Comparison of ENCODE assay signal across 7 mouse cellular contexts in the genomic region with DNA sequence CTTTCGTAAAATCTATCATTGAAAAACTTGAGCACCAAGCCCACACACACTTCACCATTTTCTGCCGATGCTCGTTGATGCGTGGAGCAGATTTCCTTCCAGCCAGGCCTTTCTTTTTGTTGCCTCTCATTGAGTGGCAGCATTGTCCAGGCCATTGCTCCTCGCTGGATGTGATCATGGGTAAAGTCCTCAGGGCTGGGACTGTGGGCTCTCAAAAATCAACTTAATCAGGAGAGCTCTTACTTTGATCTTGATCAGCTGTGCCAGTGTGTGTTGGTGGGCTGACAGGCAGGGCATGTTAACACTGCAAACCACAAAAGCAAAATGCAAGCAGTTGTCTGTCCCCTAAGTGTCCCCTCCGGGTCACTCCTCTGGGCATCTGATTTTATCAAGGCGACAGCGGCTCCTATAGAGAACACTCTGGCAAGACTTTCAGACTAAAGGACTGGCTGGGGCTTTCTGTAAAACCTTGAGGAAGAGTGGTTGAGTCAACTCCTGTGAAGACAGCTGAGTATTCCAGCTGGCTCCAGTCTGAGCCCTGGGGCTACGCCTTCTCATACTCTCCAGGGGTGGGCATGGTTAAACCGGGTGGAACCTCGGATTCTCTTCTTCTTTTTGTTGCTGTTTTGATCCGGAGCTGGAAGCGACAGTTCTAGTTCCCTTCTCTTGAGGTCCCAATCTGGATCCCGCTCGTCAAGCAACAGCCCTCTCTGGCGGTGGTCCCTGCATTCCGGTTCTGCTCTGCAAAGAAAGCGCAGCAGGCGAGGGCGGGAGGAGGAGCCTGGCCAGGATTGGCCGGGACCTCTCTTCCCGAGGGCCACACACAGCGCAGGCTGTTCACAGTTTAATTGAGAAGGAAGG. TPM values are rescaled to one million over a fixed set of nuclear protein-coding genes. Genes with fewer than 3 reads are reported as not detected.
DNase-seq lines count a peak whose midpoint lies in the region; ATAC-seq and TF ChIP-seq lines count a peak whose summit lies in the region.

No protein-coding gene starts in this region.

- peak; percentile 16 to 36 for DNase-seq in cerebellum, adult 2 months
- DNase-seq in embryonic facial prominence, embryonic 14.5 days (ENCODE audit: low spot score) = peak; percentile 92
- DNase-seq in yolk sac, embryonic 10.5 days (ENCODE audit: low spot score) = peak; percentile 59

- no peaks in the 10 kb centered on the region for H3K4me1 ChIP-seq in cerebellum, adult 2 months (ENCODE audit: control insufficient read depth, insufficient read depth, low read length)
- peaks cover 8% of the 10 kb centered on the region; the same call in 1 of the 2 replicates for H3K4me1 ChIP-seq in embryonic facial prominence, embryonic 14.5 days (ENCODE audit: control insufficient read depth, insufficient read depth, low read length)
- H3K4me1 ChIP-seq in heart, embryonic 12.5 days (replicated peaks) = peaks cover 5% of the 10 kb centered on the region; the same call in 1 of the 2 replicates
- H3K4me1 ChIP-seq in kidney, embryonic 14.5 days (ENCODE audit: control insufficient read depth, insufficient read depth, low read length) = peaks cover 6% of the 10 kb centered on the region; the same call in 1 of the 2 replicates
- H3K4me1 ChIP-seq in liver, embryonic 15.5 days (replicated peaks) = no peaks in the 10 kb centered on the region
- H3K4me1 ChIP-seq in neural tube, embryonic 12.5 days = 0 out of 2 replicates have a peak, but pooled peaks cover 5% of the 10 kb centered on the region

- peak; percentile 94 for ATAC-seq in embryonic facial prominence, embryonic 14.5 days (ENCODE audit: low read depth)
- ATAC-seq in heart, embryonic 12.5 days (ENCODE audit: insufficient number of reproducible peaks, low FRiP score) = peak; percentile 67
- peak; percentile 97 for ATAC-seq in kidney, embryonic 14.5 days (ENCODE audit: low FRiP score, low TSS enrichment)
- ATAC-seq in liver, embryonic 15.5 days (ENCODE audit: insufficient read depth) = peak; percentile 47; the same call in 1 of the 2 replicates
- ATAC-seq in neural tube, embryonic 12.5 days (ENCODE audit: low FRiP score, low read depth) = peak; percentile 86

- TF ChIP-seq POLR2A in cerebellum, adult 2 months (IDR thresholded peaks at IDR 0.05; ENCODE audit: borderline replicate concordance, insufficient read depth, low read length) = no peak

- no peaks in the 10 kb centered on the region for H3K9me3 ChIP-seq in embryonic facial prominence, embryonic 14.5 days (ENCODE audit: control insufficient read depth, low read length)
- no peaks in the 10 kb centered on the region for H3K9me3 ChIP-seq in heart, embryonic 12.5 days (replicated peaks)
- no peaks in the 10 kb centered on the region; the same call in 1 of the 2 replicates for H3K9me3 ChIP-seq in kidney, embryonic 14.5 days (ENCODE audit: control insufficient read depth, low read length)
- no peaks in the 10 kb centered on the region for H3K9me3 ChIP-seq in liver, embryonic 15.5 days (replicated peaks)
- no peaks in the 10 kb centered on the region for H3K9me3 ChIP-seq in neural tube, embryonic 12.5 days

- H3K27me3 ChIP-seq in cerebellum, adult 2 months (ENCODE audit: control insufficient read depth, insufficient read depth, low read length) = no peaks in the 10 kb centered on the region
- no peaks in the 10 kb centered on the region for H3K27me3 ChIP-seq in embryonic facial prominence, embryonic 14.5 days (replicated peaks; ENCODE audit: control insufficient read depth, insufficient read depth, low read length)
- no peaks in the 10 kb centered on the region; the same call in 1 of the 2 replicates for H3K27me3 ChIP-seq in heart, embryonic 12.5 days (replicated peaks)
- H3K27me3 ChIP-seq in kidney, embryonic 14.5 days (ENCODE audit: control insufficient read depth, insufficient read depth, low read length) = no peaks in the 10 kb centered on the region
- no peaks in the 10 kb centered on the region for H3K27me3 ChIP-seq in liver, embryonic 15.5 days
- H3K27me3 ChIP-seq in neural tube, embryonic 12.5 days (replicated peaks) = no peaks in the 10 kb centered on the region

- H3K4me2 ChIP-seq in embryonic facial prominence, embryonic 14.5 days (ENCODE audit: low read depth, low read length) = peak overlapping the region; percentile 54
- peak overlapping the region; percentile 66 for H3K4me2 ChIP-seq in heart, embryonic 12.5 days
- H3K4me2 ChIP-seq in kidney, embryonic 14.5 days (replicated peaks; ENCODE audit: low read depth, low read length) = peak overlapping the region; percentile 45
- H3K4me2 ChIP-seq in liver, embryonic 15.5 days = peak overlapping the region; percentile 50
- H3K4me2 ChIP-seq in neural tube, embryonic 12.5 days (replicated peaks) = peak overlapping the region; percentile 44

- no peak overlapping the region for H3K4me3 ChIP-seq in cerebellum, adult 2 months (replicated peaks; ENCODE audit: insufficient read depth, low read depth, low read length)
- peak overlapping the region; percentile 26 for H3K4me3 ChIP-seq in embryonic facial prominence, embryonic 14.5 days (ENCODE audit: low read depth, low read length)
- peak overlapping the region; percentile 31 for H3K4me3 ChIP-seq in heart, embryonic 12.5 days
- peak overlapping the region; percentile 28 for H3K4me3 ChIP-seq in kidney, embryonic 14.5 days (ENCODE audit: low read length)
- peak overlapping the region; percentile 15; the same call in 1 of the 2 replicates for H3K4me3 ChIP-seq in liver, embryonic 15.5 days (replicated peaks)
- H3K4me3 ChIP-seq in neural tube, embryonic 12.5 days = 0 out of 2 replicates have a peak overlapping the region, but pooled peaks have one; percentile 0

- TF ChIP-seq CTCF in cerebellum, adult 2 months (IDR thresholded peaks at IDR 0.05; ENCODE audit: borderline replicate concordance, insufficient read depth, low read depth, low read length) = no peak

- peak overlapping the region; percentile 46 for H3K9ac ChIP-seq in embryonic facial prominence, embryonic 14.5 days (ENCODE audit: low read depth, low read length)
- peak overlapping the region; percentile 18 for H3K9ac ChIP-seq in heart, embryonic 12.5 days
- H3K9ac ChIP-seq in kidney, embryonic 14.5 days (ENCODE audit: low read depth, low read length) = peak overlapping the region; percentile 34; the same call in 1 of the 2 replicates
- H3K9ac ChIP-seq in liver, embryonic 15.5 days = no peak overlapping the region
- H3K9ac ChIP-seq in neural tube, embryonic 12.5 days = no peak overlapping the region

- H3K36me3 ChIP-seq in embryonic facial prominence, embryonic 14.5 days (ENCODE audit: control insufficient read depth, insufficient read depth, low read length) = no peaks in the 10 kb centered on the region
- no peaks in the 10 kb centered on the region for H3K36me3 ChIP-seq in heart, embryonic 12.5 days
- no peaks in the 10 kb centered on the region for H3K36me3 ChIP-seq in kidney, embryonic 14.5 days (ENCODE audit: control insufficient read depth, insufficient read depth, low read length)
- H3K36me3 ChIP-seq in liver, embryonic 15.5 days (replicated peaks) = no peaks in the 10 kb centered on the region
- H3K36me3 ChIP-seq in neural tube, embryonic 12.5 days = no peaks in the 10 kb centered on the region

- H3K27ac ChIP-seq in cerebellum, adult 2 months (ENCODE audit: insufficient read depth, low read length) = peak overlapping the region; percentile 41; the same call in 1 of the 2 replicates
- H3K27ac ChIP-seq in embryonic facial prominence, embryonic 14.5 days (replicated peaks; ENCODE audit: low read depth, low read length) = peak overlapping the region; percentile 48
- no peak overlapping the region for H3K27ac ChIP-seq in heart, embryonic 12.5 days (ENCODE audit: poor library complexity, severe bottlenecking)
- H3K27ac ChIP-seq in kidney, embryonic 14.5 days (ENCODE audit: low read depth, low read length) = peak overlapping the region; percentile 86
- no peak overlapping the region for H3K27ac ChIP-seq in liver, embryonic 15.5 days (replicated peaks)
- H3K27ac ChIP-seq in neural tube, embryonic 12.5 days = no peak overlapping the region

- WGBS in cerebellum, adult 2 months = 13% methylated on average over 23 of the region's 23 CpGs
- WGBS in embryonic facial prominence, embryonic 14.5 days = 12% methylated on average over 23 of the region's 23 CpGs
- WGBS in heart, embryonic 12.5 days = 14% methylated on average over 23 of the region's 23 CpGs
- 15% methylated on average over 23 of the region's 23 CpGs for WGBS in kidney, embryonic 14.5 days
- WGBS in liver, embryonic 15.5 days (ENCODE audit: insufficient replicate concordance) = 19% methylated on average over 23 of the region's 23 CpGs
- 11% methylated on average over 23 of the region's 23 CpGs for WGBS in neural tube, embryonic 12.5 days

RNA-seq across cellular contexts. Expression of gene Ankrd66, which starts 8.8 kb away (rescaled TPM):
- polyA plus RNA-seq in cerebellum, adult 2 months (2012; rRNA removed) = 0.41 and 0.59 TPM in 2 replicates
- polyA plus RNA-seq in embryonic facial prominence, embryonic 14.5 days (2014; fragmentation: Nextera tagmentation; extraction: Ambion mirVana) = 0.60 TPM in 1 of 2 replicates, not detected in the other
- polyA plus RNA-seq in heart, embryonic 12.5 days (2016; fragmentation: Nextera tagmentation; extraction: Ambion mirVana) = not detected in 2 replicates
- 0.39 and 0.60 TPM in 2 replicates for polyA plus RNA-seq in kidney, embryonic 14.5 days (2014; fragmentation: Nextera tagmentation; extraction: Ambion mirVana)
- not detected in 2 replicates for polyA plus RNA-seq in liver, embryonic 15.5 days (2015; fragmentation: Nextera tagmentation; extraction: Ambion mirVana)
- polyA plus RNA-seq in neural tube, embryonic 12.5 days (2016; fragmentation: Nextera tagmentation; extraction: Ambion mirVana) = 0.20 TPM in 1 of 2 replicates, not detected in the other

RNA-seq across cellular contexts. Expression of gene Mep1a, which starts 32.0 kb away (rescaled TPM):
- not detected in 2 replicates for polyA plus RNA-seq in cerebellum, adult 2 months (2012; rRNA removed)
- 0.38 and 0.45 TPM in 2 replicates for polyA plus RNA-seq in embryonic facial prominence, embryonic 14.5 days (2014; fragmentation: Nextera tagmentation; extraction: Ambion mirVana)
- polyA plus RNA-seq in heart, embryonic 12.5 days (2016; fragmentation: Nextera tagmentation; extraction: Ambion mirVana) = not detected in 2 replicates
- 6.0 and 12.8 TPM in 2 replicates for polyA plus RNA-seq in kidney, embryonic 14.5 days (2014; fragmentation: Nextera tagmentation; extraction: Ambion mirVana)
- polyA plus RNA-seq in liver, embryonic 15.5 days (2015; fragmentation: Nextera tagmentation; extraction: Ambion mirVana) = 0.03 and 0.08 TPM in 2 replicates
- polyA plus RNA-seq in neural tube, embryonic 12.5 days (2016; fragmentation: Nextera tagmentation; extraction: Ambion mirVana) = 0.10 TPM in 1 of 2 replicates, not detected in the other

RNA-seq across cellular contexts. Expression of gene Pla2g7, which starts 33.3 kb away (rescaled TPM):
- polyA plus RNA-seq in cerebellum, adult 2 months (2012; rRNA removed) = 201 and 209 TPM in 2 replicates
- 16.1 and 17.5 TPM in 2 replicates for polyA plus RNA-seq in embryonic facial prominence, embryonic 14.5 days (2014; fragmentation: Nextera tagmentation; extraction: Ambion mirVana)
- polyA plus RNA-seq in heart, embryonic 12.5 days (2016; fragmentation: Nextera tagmentation; extraction: Ambion mirVana) = 12.4 and 13.1 TPM in 2 replicates
- polyA plus RNA-seq in kidney, embryonic 14.5 days (2014; fragmentation: Nextera tagmentation; extraction: Ambion mirVana) = 73.1 and 75.2 TPM in 2 replicates
- 22.6 and 28.1 TPM in 2 replicates for polyA plus RNA-seq in liver, embryonic 15.5 days (2015; fragmentation: Nextera tagmentation; extraction: Ambion mirVana)
- polyA plus RNA-seq in neural tube, embryonic 12.5 days (2016; fragmentation: Nextera tagmentation; extraction: Ambion mirVana) = 16.3 and 18.8 TPM in 2 replicates

Comparison
In these comparisons a context has a peak if more than half of its experiments do, and no peak if none do; other contexts are left out.
1. DNase-seq: peak in every context shown above with its lines; median percentile 92 in embryonic facial prominence, embryonic 14.5 days; 59 in yolk sac, embryonic 10.5 days; 26 in cerebellum, adult 2 months.
2. H3K27ac ChIP-seq: peak in cerebellum, adult 2 months (single experiment), embryonic facial prominence, embryonic 14.5 days (single experiment) and kidney, embryonic 14.5 days (single experiment); none in heart, embryonic 12.5 days (single experiment), liver, embryonic 15.5 days (single experiment) and neural tube, embryonic 12.5 days (single experiment).
3. ATAC-seq: peak in every context shown above with its lines; median percentile 97 in kidney, embryonic 14.5 days; 94 in embryonic facial prominence, embryonic 14.5 days; 86 in neural tube, embryonic 12.5 days; 67 in heart, embryonic 12.5 days; 47 in liver, embryonic 15.5 days.
4. H3K9ac ChIP-seq: peak in embryonic facial prominence, embryonic 14.5 days (single experiment), heart, embryonic 12.5 days (single experiment) and kidney, embryonic 14.5 days (single experiment); none in liver, embryonic 15.5 days (single experiment) and neural tube, embryonic 12.5 days (single experiment).
5. Peak in every context shown above with its lines, with median percentiles within 50 percentile points of each other: H3K4me2 ChIP-seq.